Mouse (Mus musculus): ENCODE measurements around the gene Sh3rf3.
"Not testable (repeated sequence)": the region's sequence is repeated elsewhere in the genome, so short reads cannot be mapped to it uniquely, and the experiment has no call there.

Sh3rf3 gene

DNA sequence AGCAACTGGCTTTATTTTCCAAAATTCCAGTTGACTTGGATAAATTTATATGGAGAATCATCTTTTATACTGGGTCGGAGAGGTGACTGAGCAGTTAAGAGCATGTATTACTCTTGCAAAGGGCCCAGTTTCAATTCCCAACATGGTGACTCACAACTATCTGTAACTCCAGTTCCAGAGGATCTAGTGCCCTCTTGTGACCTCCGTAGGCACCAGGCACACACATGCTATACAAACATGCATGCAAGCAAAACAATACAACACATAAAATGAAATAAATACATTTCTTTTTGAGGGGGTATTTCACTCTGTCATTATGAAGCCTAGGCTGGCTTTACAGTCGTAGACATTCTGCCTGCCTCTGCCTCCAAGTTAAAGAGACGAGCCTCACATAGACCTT, 237.3 kb downstream of the Sh3rf3 start:
- in situ Hi-C loops (cut with MboI; ENCODE audit: low pct_unique_long_range_greater_than_20kb in 1 of 2, low sequenced_read_pairs in 2 of 2, unreplicated experiment in 1 of 2), result no loop called here

DNA sequence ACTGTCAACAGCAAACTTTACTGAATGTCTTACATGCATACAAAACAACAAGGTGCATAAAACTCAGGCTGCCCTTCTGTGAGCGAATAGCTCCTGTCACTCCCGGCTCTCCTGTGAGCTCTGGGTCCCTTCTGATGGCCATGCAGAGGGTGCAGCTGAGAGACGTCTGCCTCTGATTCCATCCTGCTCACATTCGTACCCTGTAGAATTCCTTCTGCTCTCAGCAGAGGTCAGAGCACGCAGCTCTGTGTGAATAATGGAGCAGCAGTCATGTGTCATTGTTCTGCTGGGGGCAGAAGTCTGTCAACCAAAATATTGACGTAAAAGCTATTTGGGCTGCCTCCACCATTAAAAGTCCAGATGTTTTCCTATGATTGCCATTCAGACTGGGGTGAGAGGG, 243.1 kb downstream of the Sh3rf3 start:
- in situ Hi-C loops (cut with MboI; ENCODE audit: low pct_unique_long_range_greater_than_20kb in 1 of 2, low sequenced_read_pairs in 2 of 2, unreplicated experiment in 1 of 2), result no loop called here

DNA sequence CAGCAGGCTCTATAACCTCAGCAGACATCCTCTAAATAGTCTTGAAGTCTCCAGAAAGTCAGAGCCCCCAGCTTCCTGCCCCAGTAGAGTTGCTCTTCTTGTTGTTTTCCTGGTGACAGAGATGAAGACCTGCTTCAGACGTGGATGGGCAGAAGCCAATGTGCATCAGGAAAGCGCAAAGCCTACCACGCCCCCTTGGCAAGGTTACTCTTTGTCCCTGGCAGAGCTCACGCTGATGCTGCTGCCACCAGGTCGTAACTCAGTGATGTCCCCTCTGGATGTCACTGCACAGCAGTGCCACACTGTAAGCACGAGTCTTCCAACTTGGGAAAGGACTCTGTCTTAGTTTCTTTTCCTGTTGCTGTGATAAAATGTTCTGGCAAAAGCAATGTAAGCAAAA, 253.6 kb downstream of the Sh3rf3 start:
- in situ Hi-C loops (cut with MboI; ENCODE audit: low pct_unique_long_range_greater_than_20kb in 1 of 2, low sequenced_read_pairs in 2 of 2, unreplicated experiment in 1 of 2), result no loop called here

DNA sequence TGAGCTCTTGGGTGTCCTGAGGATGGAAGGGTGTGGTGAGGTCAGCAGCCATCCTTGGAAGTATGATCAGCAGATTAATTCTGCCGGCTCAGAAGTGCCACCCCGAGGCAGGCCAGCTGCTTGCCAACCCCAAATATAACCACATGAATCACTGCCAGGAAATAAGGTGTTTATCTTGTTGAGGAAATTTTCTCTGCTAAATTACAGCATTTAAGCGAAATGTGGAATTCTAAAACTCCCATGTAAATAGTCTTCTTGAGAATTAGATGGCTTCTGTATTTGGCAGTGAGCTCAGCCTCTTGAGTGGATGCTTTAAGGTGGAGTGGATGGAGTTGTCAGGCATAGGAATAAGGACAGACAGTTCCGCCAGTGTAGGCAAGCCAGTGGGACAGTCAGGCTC, 259.7 kb downstream of the Sh3rf3 start:
- in situ Hi-C loops (cut with MboI; ENCODE audit: low pct_unique_long_range_greater_than_20kb in 1 of 2, low sequenced_read_pairs in 2 of 2, unreplicated experiment in 1 of 2), result no loop called here

DNA sequence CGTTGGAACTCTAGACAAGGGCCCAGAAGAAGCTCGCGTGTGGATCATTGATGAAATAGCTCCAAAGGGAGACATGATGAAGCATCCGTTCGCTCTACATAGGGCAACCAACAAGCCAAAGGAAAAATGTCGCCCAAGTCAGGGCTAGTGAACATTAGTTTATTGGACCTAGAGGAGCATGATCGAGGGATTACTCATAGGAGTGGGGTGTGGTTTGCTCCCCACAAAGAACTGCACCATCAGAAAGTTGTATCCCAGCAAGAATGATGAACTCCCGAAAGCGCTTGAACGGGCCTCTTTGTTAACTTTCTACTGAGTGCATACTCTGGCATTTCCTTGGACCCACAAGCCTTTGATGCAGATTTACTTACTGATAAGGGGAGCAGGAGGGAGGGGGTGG, 263.5 kb downstream of the Sh3rf3 start:
- in situ Hi-C loops (cut with MboI; ENCODE audit: low pct_unique_long_range_greater_than_20kb in 1 of 2, low sequenced_read_pairs in 2 of 2, unreplicated experiment in 1 of 2), result no loop called here

DNA sequence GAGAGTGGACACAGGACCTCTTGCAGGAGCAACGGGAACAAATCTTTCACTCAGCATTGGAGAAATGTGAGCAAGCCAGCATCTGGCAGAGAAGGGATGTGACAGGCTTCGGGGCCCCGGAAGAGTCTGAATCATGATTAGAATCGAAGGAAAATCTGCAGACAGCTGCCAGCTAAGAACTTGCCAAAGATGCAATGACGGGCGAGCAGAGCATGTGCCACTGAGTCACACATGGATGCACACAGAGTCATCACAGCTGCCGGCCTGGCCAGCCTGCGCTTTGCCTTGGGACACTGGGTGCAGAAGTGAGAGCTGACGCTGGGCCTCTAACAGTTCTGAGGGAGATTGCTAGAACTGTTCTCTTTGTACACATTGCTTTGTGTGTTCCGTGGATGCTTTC, 264.8 kb downstream of the Sh3rf3 start:
- in situ Hi-C loops (cut with MboI; ENCODE audit: low pct_unique_long_range_greater_than_20kb in 1 of 2, low sequenced_read_pairs in 2 of 2, unreplicated experiment in 1 of 2), result no loop called here

DNA sequence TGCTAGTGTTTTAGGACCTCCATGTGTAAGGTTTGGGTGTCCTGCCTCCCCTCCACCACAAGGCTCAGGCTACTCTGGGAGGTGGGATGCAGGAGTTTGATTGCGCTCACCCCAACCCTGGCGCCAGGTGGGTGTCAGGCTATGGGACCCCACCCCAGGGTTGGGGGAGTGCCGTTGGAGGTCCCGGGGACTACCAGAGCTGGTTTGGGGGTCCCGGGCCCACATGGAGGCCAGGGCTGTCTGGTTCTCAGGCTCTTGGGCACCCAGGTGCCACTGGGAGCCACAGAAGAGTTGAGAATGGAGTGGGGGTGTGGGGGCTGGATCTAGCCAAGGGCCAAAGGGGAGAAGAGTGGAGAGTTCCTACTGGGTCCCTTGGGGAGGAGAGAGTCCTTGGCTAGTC, 272.4 kb downstream of the Sh3rf3 start:
- in situ Hi-C loops (cut with MboI; ENCODE audit: low pct_unique_long_range_greater_than_20kb in 1 of 2, low sequenced_read_pairs in 2 of 2, unreplicated experiment in 1 of 2), result no loop called here

DNA sequence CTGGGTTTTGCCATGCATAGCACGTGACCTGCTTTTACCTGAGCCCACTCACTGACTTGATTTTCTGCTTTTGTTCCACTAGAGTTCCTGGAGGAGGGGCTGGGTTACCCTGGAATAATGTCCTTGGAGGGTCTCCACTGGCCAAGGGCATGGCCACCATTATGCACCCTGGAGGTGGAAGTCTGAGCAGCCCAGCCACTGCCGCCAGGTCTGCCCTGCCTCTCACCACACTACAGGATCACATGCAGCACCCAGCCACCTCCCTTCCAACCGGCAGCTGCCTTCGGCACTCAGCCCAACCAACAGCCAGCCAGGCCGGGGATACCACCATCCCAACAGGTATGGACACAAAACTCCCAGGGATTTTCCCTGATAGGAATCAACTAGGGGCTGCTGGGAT, 273.4 kb downstream of the Sh3rf3 start:
- in situ Hi-C loops (cut with MboI; ENCODE audit: low pct_unique_long_range_greater_than_20kb in 1 of 2, low sequenced_read_pairs in 2 of 2, unreplicated experiment in 1 of 2), result no loop called here

DNA sequence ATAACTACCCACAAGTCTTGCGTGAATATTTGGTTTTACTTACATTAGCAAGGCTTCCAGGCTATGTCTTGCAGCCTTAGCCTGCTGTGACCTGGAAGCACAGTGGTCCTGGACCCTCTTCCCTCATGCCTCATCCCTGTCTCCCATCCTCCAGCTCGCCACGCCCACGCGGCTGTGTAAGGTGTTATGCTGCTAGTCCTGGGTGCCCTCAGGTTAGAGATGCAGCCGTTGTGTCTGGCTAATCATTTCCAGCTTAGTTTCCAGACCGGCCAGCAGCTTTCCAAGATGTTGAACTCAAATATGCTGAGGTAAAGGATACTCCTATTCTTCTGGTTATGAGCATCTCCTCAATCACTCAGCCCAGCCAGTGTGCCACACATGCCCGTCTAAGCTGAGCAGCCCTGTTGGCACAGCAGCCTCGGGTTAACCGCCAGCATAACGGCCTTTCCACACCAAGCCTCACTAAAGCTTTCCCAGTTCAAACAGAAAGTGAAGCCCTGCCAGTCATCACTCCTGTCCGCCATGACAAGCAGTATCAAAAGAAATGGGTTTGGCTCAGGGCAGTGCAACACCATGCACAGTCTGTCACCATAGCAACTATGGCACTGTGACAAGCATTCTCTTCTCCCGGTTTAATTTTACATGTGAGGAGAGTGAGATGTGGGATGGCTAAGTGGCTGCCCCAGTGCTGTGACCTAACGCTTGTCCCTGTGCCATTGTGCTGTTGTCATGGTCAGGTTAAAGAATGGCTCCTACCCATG, 276.9 kb downstream of the Sh3rf3 start:
- in situ Hi-C loops (cut with MboI; ENCODE audit: low pct_unique_long_range_greater_than_20kb in 1 of 2, low sequenced_read_pairs in 2 of 2, unreplicated experiment in 1 of 2), result no loop called here

DNA sequence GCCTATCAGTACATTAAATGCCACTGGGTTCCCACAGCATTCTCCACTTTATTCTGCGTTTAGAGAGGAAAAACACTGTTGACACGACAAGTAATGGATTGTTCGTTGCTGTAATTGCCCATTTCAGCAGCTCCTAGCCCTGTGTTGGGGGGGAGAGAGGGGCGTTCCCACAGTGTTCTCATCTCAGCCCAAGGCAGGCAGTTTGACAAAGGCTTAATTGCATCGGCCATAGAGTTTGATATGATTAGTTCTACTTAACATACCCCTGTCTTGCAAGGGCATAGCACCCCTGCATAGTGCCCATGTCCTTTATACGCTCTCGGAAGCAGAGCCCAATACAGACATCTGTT, 277.4 kb downstream of the Sh3rf3 start:
- in situ Hi-C loops (cut with MboI; ENCODE audit: low pct_unique_long_range_greater_than_20kb in 1 of 2, low sequenced_read_pairs in 2 of 2, unreplicated experiment in 1 of 2), result no loop called here

DNA sequence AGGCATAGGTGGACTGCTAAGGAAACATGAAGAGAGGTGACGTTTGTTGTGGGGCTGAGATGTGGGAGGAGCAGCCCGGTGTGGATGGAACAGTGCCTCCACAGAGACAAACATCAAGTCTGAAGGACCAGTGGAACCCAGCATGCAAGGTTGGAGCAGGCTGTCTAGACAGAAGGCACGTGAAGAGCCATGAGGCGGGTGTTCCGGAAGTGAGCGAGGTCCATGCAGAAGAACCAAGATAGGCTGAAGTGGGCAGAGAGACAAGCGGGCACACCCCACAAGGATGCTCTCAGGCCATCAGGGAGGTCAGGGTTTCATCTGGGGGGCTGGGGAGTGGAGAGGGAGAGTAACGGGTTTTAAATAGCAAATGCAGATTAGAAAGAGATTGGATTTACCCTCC, 278.4 kb downstream of the Sh3rf3 start:
- in situ Hi-C loops (cut with MboI; ENCODE audit: low pct_unique_long_range_greater_than_20kb in 1 of 2, low sequenced_read_pairs in 2 of 2, unreplicated experiment in 1 of 2), result no loop called here

DNA sequence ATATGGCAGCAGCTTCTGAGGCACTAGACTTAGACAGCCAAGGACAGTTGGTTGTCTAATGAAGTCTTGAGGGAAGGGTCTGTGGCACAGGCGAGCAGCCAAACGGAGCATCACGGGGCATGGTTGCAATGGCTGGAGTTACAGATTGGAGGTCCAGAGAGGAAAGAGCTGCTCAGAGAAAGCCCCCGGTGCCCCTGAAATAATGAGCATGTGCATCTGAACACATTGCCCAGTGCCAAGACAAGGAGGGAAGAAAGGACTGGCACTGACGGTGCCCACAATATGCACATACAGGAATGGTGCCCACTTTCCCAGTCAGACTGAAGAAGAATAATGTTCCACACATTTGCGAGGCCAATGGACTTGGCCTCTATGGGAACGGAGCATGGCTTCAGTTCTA, 278.8 kb downstream of the Sh3rf3 start:
- in situ Hi-C loops (cut with MboI; ENCODE audit: low pct_unique_long_range_greater_than_20kb in 1 of 2, low sequenced_read_pairs in 2 of 2, unreplicated experiment in 1 of 2), result no loop called here

DNA sequence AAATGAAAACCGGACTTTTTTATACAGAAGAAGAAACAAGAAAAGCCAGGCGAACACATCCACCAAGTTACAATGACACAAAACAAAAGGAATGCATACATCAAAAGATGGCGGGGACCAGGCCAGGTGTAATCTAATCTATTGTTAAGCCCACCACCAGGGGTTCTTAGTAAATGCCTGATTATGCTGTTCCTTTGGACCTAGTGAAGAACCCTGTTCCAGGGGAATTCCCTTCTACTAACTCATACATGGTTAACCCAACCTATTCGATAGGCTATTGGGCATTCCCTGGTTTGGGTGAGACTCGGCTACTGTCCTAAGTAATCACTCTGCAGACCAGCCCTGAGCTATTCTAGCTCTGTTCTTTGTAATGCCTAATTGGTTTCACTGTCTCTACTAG, 289.9 kb downstream of the Sh3rf3 start:
- in situ Hi-C loops (cut with MboI; ENCODE audit: low pct_unique_long_range_greater_than_20kb in 1 of 2, low sequenced_read_pairs in 2 of 2, unreplicated experiment in 1 of 2), result not testable (repeated sequence)

DNA sequence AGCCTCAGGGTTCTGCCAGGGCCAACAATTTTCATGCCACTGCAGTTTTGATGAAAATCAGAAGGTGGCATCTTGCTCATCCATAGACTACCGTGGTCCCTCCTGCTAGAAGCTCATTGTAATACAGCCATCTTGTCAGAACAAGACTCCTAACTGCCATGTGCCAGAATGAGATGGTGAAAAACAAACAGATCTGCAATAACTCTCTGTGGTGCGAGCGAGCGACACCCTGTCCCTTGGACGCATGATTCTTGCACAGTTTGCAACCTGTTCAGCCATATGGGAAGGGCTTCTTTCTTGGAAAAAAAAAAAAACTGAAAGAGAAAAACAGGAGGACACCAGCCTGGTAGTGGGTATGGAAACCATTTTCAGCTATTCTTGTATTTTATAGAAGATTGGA, 291.5 kb downstream of the Sh3rf3 start:
- in situ Hi-C loops (cut with MboI; ENCODE audit: low pct_unique_long_range_greater_than_20kb in 1 of 2, low sequenced_read_pairs in 2 of 2, unreplicated experiment in 1 of 2), result no loop called here

DNA sequence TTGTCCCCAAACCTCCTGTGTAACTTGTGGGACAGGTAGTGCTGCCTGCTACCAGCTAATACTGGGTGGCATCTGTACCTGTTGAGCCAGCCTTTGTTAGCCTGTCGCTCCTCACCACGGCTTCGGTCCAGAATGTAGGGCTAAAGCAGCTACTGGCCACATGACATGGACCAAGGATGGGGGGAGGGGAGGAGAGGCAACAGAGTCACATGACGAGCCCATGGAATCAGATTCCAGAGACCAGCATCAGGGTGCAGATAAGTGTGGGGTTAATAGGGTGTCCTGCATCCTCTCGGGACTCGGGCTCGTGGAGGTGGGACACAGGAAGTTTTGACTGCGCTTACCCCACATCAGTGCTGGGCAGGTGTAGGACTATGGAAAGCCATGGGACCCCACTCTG, 292.7 kb downstream of the Sh3rf3 start:
- in situ Hi-C loops (cut with MboI; ENCODE audit: low pct_unique_long_range_greater_than_20kb in 1 of 2, low sequenced_read_pairs in 2 of 2, unreplicated experiment in 1 of 2), result no loop called here

DNA sequence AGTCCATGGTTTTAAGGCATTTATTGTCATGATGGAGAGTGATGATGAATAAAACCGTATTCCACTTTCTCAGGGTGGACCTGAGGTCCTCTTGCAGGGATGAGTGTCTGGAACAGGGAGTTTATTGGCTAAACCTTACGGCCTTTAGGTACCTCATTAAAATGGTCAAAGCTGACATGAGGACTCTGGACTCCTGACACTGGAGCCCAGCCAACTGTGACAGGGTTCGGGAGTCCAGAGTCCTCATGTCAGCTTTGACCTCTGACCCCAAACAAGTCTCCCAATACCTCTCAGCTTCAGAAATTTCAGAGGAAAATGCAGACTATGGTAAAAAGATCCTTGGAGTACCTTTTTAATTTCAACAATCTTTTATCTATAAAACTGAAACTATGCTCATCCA, 293.5 kb downstream of the Sh3rf3 start:
- in situ Hi-C loops (cut with MboI; ENCODE audit: low pct_unique_long_range_greater_than_20kb in 1 of 2, low sequenced_read_pairs in 2 of 2, unreplicated experiment in 1 of 2), result no loop called here

DNA sequence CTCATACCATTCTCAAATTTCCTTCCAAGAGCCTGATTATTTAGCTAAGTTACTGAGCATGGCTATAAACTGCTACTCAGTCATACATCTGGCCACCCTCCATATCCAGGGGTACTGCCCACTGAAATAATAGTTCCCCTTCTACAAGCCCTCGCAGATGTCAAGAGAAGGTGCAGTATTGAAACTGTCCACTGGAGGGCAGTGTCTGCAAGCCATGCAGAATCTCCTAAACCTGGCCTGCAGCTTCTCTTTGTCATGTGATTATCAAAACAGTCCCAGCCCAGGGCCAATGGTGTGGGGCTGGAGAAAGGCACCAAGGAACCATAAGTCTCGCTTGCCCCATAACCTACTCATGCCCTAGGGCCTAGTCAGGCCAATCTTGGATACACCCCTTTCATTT, 295.9 kb downstream of the Sh3rf3 start:
- in situ Hi-C loops (cut with MboI; ENCODE audit: low pct_unique_long_range_greater_than_20kb in 1 of 2, low sequenced_read_pairs in 2 of 2, unreplicated experiment in 1 of 2), result no loop called here

DNA sequence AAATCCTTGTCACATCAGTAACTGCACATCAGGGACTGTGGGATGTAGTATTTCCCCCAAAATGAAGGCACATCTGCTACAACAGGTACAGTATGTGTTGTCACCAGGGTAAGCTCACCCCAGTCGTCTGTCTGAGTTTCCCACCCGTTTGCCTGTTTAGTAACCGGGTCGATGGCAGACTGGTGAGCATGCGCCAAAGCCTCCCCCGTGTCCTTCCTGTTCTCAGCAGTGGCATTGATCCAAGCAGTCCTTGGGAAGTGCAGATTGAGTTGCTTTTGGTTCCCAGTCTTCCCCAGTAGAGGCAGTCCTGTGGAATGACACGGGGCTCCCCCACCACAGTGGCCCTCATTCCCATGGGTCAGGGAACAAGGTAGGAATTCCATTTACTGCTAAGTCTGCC, 297.2 kb downstream of the Sh3rf3 start:
- in situ Hi-C loops (cut with MboI; ENCODE audit: low pct_unique_long_range_greater_than_20kb in 1 of 2, low sequenced_read_pairs in 2 of 2, unreplicated experiment in 1 of 2), result no loop called here

DNA sequence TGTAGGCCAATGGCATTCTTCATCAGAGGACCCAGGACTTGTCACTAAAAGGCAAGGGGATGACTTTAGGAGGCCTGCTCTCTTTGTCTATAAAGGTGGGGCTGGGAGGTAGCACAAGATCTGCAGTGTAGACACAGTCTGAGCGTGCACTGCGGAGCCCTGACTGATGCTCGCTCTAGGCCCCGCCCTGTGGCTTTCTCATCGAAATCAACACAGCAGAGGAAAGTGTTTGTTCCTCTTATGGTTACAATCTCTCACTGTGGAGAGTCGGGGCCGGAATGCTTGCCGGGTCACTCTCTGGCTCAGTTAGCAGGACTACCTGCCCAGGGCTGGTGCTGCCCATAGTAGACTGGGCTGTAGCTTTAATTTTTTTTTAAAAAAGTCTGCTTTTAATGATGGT, 299.6 kb downstream of the Sh3rf3 start:
- in situ Hi-C loops (cut with MboI; ENCODE audit: low pct_unique_long_range_greater_than_20kb in 1 of 2, low sequenced_read_pairs in 2 of 2, unreplicated experiment in 1 of 2), result no loop called here

DNA sequence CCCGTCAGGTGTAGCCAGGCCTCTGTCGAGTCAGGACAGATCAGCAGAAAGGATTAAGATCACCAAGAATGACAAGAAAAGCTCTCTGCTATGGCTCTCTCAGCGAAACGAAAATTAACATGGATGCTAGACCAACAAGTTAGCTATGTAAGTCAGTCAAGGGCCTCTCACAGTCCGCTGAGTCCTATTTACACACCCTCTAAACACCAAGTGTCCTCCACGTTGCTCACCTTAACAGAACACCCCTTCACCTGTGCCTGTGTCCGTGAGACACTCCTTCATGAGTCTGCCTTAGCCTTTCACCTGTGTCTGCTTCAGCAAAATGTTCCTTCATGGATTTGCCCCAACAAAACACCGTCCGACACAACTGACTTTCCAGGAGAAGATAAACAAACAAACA, 300.2 kb downstream of the Sh3rf3 start:
- in situ Hi-C loops (cut with MboI; ENCODE audit: low pct_unique_long_range_greater_than_20kb in 1 of 2, low sequenced_read_pairs in 2 of 2, unreplicated experiment in 1 of 2), result no loop called here
